ENCODE assay signal across 28 mouse cellular contexts in the genomic region with DNA sequence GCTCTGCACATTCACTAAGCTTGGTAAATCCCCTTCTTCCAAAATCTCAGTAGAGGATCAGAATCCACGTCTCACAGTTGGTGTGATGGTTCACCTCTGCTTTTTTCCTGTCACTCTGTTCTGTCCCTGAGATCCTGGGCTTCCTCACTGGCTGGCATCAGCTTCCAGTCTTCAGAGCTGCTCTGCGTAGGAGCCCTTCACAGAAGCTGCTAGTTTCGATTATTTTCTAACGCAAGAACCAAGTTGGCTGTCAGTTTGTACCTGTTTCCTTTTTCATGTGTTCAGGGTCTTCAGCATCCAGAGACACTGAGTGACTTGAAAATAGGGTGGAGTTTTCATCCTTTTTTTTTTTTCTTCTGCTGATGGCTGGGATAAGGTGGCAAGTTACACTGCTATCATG. TPM values are rescaled to one million over a fixed set of nuclear protein-coding genes. Genes with fewer than 3 reads are reported as not detected.
"Had no signal": no experiment of that assay in that cellular context is flagged by ENCODE, and none has a peak within 500 bp of the region (broad histone marks: within the 10 kb centered on the region; RNA-seq: fewer than 3 reads in every experiment).

No protein-coding gene starts in this region.

- H3K4me1 ChIP-seq: embryonic facial prominence, embryonic 12.5 days; embryonic facial prominence, embryonic 15.5 days; forebrain, embryonic 15.5 days had no signal

- H3K4me3 ChIP-seq: embryonic facial prominence, embryonic 10.5 days; embryonic facial prominence, embryonic 12.5 days; embryonic facial prominence, embryonic 13.5 days; embryonic facial prominence, embryonic 15.5 days; erythroblast, embryonic 14.5 days; forebrain, embryonic 10.5 days; forebrain, embryonic 12.5 days; forebrain, embryonic 13.5 days; forebrain, embryonic 15.5 days; gastrocnemius, adult 2 months had no signal

- H3K9ac ChIP-seq: embryonic facial prominence, embryonic 12.5 days; embryonic facial prominence, embryonic 13.5 days; embryonic facial prominence, embryonic 15.5 days; forebrain, embryonic 12.5 days; forebrain, embryonic 13.5 days; forebrain, embryonic 15.5 days; forebrain, postnatal 0 days had no signal

- ATAC-seq: forebrain, embryonic 13.5 days; forebrain, embryonic 14.5 days; forebrain, embryonic 15.5 days; forebrain, embryonic 16.5 days; forebrain, postnatal 0 days had no signal

- H3K27ac ChIP-seq: embryonic facial prominence, embryonic 10.5 days; embryonic facial prominence, embryonic 12.5 days; embryonic facial prominence, embryonic 13.5 days; embryonic facial prominence, embryonic 15.5 days; forebrain, embryonic 10.5 days; forebrain, embryonic 12.5 days; forebrain, embryonic 13.5 days; forebrain, embryonic 15.5 days; gastrocnemius, adult 2 months had no signal

- DNase-seq: cerebellum, adult 2 months; cerebellum, adult 8-10 months; cerebellum, adult 9-10 months; cerebellum, adult 9-11 months; cerebellum, postnatal 10 days; cerebellum, postnatal 14 days; cerebellum, postnatal 25 days; cerebellum, postnatal 36 days; embryo, embryonic 11 days; forebrain, postnatal 0 days; gastrocnemius, adult 2 months; gastrocnemius, postnatal 10 days; gastrocnemius, postnatal 14 days; gastrocnemius, postnatal 25 days; gastrocnemius, postnatal 36 days; heart, adult 11 months; heart, adult 18-20 months had no signal

- H3K9me3 ChIP-seq: embryonic facial prominence, embryonic 10.5 days; embryonic facial prominence, embryonic 12.5 days; embryonic facial prominence, embryonic 13.5 days; embryonic facial prominence, embryonic 15.5 days; forebrain, embryonic 10.5 days; forebrain, embryonic 12.5 days; forebrain, embryonic 13.5 days; forebrain, embryonic 15.5 days had no signal

- H3K27me3 ChIP-seq: embryonic facial prominence, embryonic 12.5 days; embryonic facial prominence, embryonic 13.5 days; embryonic facial prominence, embryonic 15.5 days; forebrain, embryonic 12.5 days; forebrain, embryonic 15.5 days had no signal

- H3K36me3 ChIP-seq: embryonic facial prominence, embryonic 10.5 days; embryonic facial prominence, embryonic 12.5 days; embryonic facial prominence, embryonic 13.5 days; embryonic facial prominence, embryonic 15.5 days; forebrain, embryonic 10.5 days; forebrain, embryonic 12.5 days; forebrain, embryonic 15.5 days had no signal

- H3K4me2 ChIP-seq: embryonic facial prominence, embryonic 12.5 days; embryonic facial prominence, embryonic 13.5 days; embryonic facial prominence, embryonic 15.5 days; forebrain, embryonic 12.5 days; forebrain, embryonic 13.5 days; forebrain, embryonic 15.5 days had no signal

RNA-seq across cellular contexts. Expression of gene Dgkg, which starts 15.0 kb away (rescaled TPM):
- polyA plus RNA-seq: erythroblast, embryonic 14.5 days had no signal
